Mouse (Mus musculus): ENCODE results near the gene B3galt6. TPM values are rescaled to one million over a fixed set of nuclear protein-coding genes. Genes with fewer than 3 reads are reported as not detected.

Gene B3galt6
- total and polyA plus RNA-seq, 3 experiments, result 3.4 to 11.3 (median 8.6) TPM

- TF ChIP-seq MAX (IDR thresholded peaks at IDR 0.05; ENCODE audit: low read length) (no peak), HCFC1 (IDR thresholded peaks at IDR 0.05; ENCODE audit: low read depth, low read length) (no peak), CHD1 (IDR thresholded peaks at IDR 0.05; ENCODE audit: low read depth, low read length) (no peak), MYC (IDR thresholded peaks at IDR 0.05; ENCODE audit: low read depth, low read length) (no peak), CHD2 (IDR thresholded peaks at IDR 0.05; ENCODE audit: low read length) (no peak), GABPA (IDR thresholded peaks at IDR 0.05; ENCODE audit: insufficient replicate concordance, low read depth, low read length) (no peak), BHLHE40 (IDR thresholded peaks at IDR 0.05; ENCODE audit: low read depth, low read length) (no peak), TBP (conservative IDR thresholded peaks at IDR 0.05; ENCODE audit: low read depth, low read length) (no peak), EP300 (IDR thresholded peaks at IDR 0.05; ENCODE audit: low read length) (no peak)
- no peak for DNase-seq (ENCODE audit: extremely low read depth)
- Histone ChIP-seq H3K79me2 (replicated peaks; ENCODE audit: control insufficient read depth, extremely low read depth, insufficient read depth, poor library complexity, severe bottlenecking) (peaks cover 6% of the 10 kb centered on the region), H3K9me3 (replicated peaks; ENCODE audit: low read length) (no peaks in the 10 kb centered on the region), H3K4me1 (ENCODE audit: control insufficient read depth in 1 of 2, insufficient read depth in 2 of 2) (peaks cover 0 to 3% of the 10 kb centered on the region in 2 experiments; a peak in 2 of 4 replicates), H3K27me3 (replicated peaks) (no peaks in the 10 kb centered on the region), H3K27ac (ENCODE audit: insufficient read depth, low read depth) (no peak overlapping the region), H3K4me3 (replicated peaks in 1 of 3; ENCODE audit: low read depth in 2 of 3, low read length in 2 of 3, poor library complexity in 1 of 3) (no peak overlapping the region), H3K9ac (ENCODE audit: insufficient read depth, low read depth) (no peak overlapping the region), H3K4me2 (ENCODE audit: insufficient read depth, low read depth, poor library complexity, severe bottlenecking) (no peak overlapping the region), H3K36me3 (replicated peaks in 1 of 2; ENCODE audit: control insufficient read depth in 1 of 2, insufficient read depth in 1 of 2, low read length in 1 of 2) (peaks cover 64 to 84% of the 10 kb centered on the region in 2 experiments)
- in situ Hi-C loops (cut with MboI; ENCODE audit: low pct_ligation_motif_present, low pct_unique_long_range_greater_than_20kb, low sequenced_read_pairs) (no loop called here), dilution Hi-C loops (cut with MboI; ENCODE audit: extremely low pct_ligation_motif_present, extremely low pct_unique_long_range_greater_than_20kb, low sequenced_read_pairs) (no loop called here)
Observed at GRCm38 (mm10) chr4:155955491-155955890, 37.0 kb downstream of the B3galt6 start.

GRCm38 (mm10) chr4:155947094-155947493, 45.4 kb downstream of the B3galt6 start:
- no peaks in the 10 kb centered on the region for H3K27me3 ChIP-seq (replicated peaks)
- H3K27ac ChIP-seq (ENCODE audit: insufficient read depth, low read depth), result no peak overlapping the region
- TF ChIP-seq JUN (IDR thresholded peaks at IDR 0.05; ENCODE audit: insufficient read depth, low read depth, low read length), result no peak
- peak; percentile 93 for TF ChIP-seq MAFK (IDR thresholded peaks at IDR 0.05; ENCODE audit: insufficient replicate concordance, low read length)
- TF ChIP-seq MAX (IDR thresholded peaks at IDR 0.05; ENCODE audit: low read length), result no peak
- no peak for TF ChIP-seq PAX5 (IDR thresholded peaks at IDR 0.05; ENCODE audit: low read length)
- H3K79me2 ChIP-seq (replicated peaks; ENCODE audit: control insufficient read depth, extremely low read depth, insufficient read depth, poor library complexity, severe bottlenecking), result peaks cover 64% of the 10 kb centered on the region
- H3K4me1 ChIP-seq (ENCODE audit: control insufficient read depth in 1 of 2, insufficient read depth in 2 of 2), result peaks cover 11 to 30% of the 10 kb centered on the region in 2 experiments
- DNase-seq (ENCODE audit: extremely low read depth), result no peak
- H3K9ac ChIP-seq (ENCODE audit: insufficient read depth, low read depth), result no peak overlapping the region
- dilution Hi-C loops (cut with MboI; ENCODE audit: extremely low pct_ligation_motif_present, extremely low pct_unique_long_range_greater_than_20kb, low sequenced_read_pairs), result no loop called here
- H3K4me3 ChIP-seq (replicated peaks in 1 of 3; ENCODE audit: low read depth in 2 of 3, low read length in 2 of 3, poor library complexity in 1 of 3), result no peak overlapping the region
- H3K9me3 ChIP-seq (replicated peaks; ENCODE audit: low read length), result no peaks in the 10 kb centered on the region
- peaks cover 52 to 66% of the 10 kb centered on the region in 2 experiments for H3K36me3 ChIP-seq (replicated peaks in 1 of 2; ENCODE audit: control insufficient read depth in 1 of 2, insufficient read depth in 1 of 2, low read length in 1 of 2)
- H3K4me2 ChIP-seq (ENCODE audit: insufficient read depth, low read depth, poor library complexity, severe bottlenecking), result no peak overlapping the region
- in situ Hi-C loops (cut with MboI; ENCODE audit: low pct_ligation_motif_present, low pct_unique_long_range_greater_than_20kb, low sequenced_read_pairs), result loop anchor here (10.0 kb wide), 1 partner anchor 112 kb away; the partner anchor contains the start of genes Aurkaip1 and Mxra8

- peak; percentile 39 for DNase-seq (ENCODE audit: extremely low read depth)
- H3K9me3 ChIP-seq (replicated peaks; ENCODE audit: low read length), result no peaks in the 10 kb centered on the region
- peak overlapping the region; percentile 90 for H3K9ac ChIP-seq (ENCODE audit: insufficient read depth, low read depth)
- in situ Hi-C loops (cut with MboI; ENCODE audit: low pct_ligation_motif_present, low pct_unique_long_range_greater_than_20kb, low sequenced_read_pairs) (loop anchor here (5.0 to 10.0 kb wide), 2 partner anchors 52 to 109 kb away; partner anchors contain the start of genes Acap3, Aurkaip1, Mxra8 and Pusl1), dilution Hi-C loops (cut with MboI; ENCODE audit: extremely low pct_ligation_motif_present, extremely low pct_unique_long_range_greater_than_20kb, low sequenced_read_pairs) (no loop called here)
- peak overlapping the region; percentile 93 for H3K4me2 ChIP-seq (ENCODE audit: insufficient read depth, low read depth, poor library complexity, severe bottlenecking)
- H3K4me1 ChIP-seq (ENCODE audit: control insufficient read depth in 1 of 2, insufficient read depth in 2 of 2), result peaks cover 11 to 30% of the 10 kb centered on the region in 2 experiments
- peak; percentile 19; the same call in 1 of the 2 replicates for TF ChIP-seq ELF1 (IDR thresholded peaks at IDR 0.05; ENCODE audit: low read depth, low read length)
- TF ChIP-seq POLR2AphosphoS2 (IDR thresholded peaks at IDR 0.05; ENCODE audit: low read depth, low read length), result no peak
- TF ChIP-seq RCOR1 (conservative IDR thresholded peaks at IDR 0.05; ENCODE audit: low read depth, low read length), result no peak
- no peak for TF ChIP-seq JUND (conservative IDR thresholded peaks at IDR 0.05; ENCODE audit: low read depth, low read length)
- TF ChIP-seq CHD1 (IDR thresholded peaks at IDR 0.05; ENCODE audit: low read depth, low read length), result 0 out of 2 replicates have a peak, but pooled peaks have one; percentile 14
- TF ChIP-seq MAFK (IDR thresholded peaks at IDR 0.05; ENCODE audit: insufficient replicate concordance, low read length), result no peak
- TF ChIP-seq MAX (IDR thresholded peaks at IDR 0.05; ENCODE audit: low read length), result no peak
- TF ChIP-seq HCFC1 (IDR thresholded peaks at IDR 0.05; ENCODE audit: low read depth, low read length), result 0 out of 2 replicates have a peak, but pooled peaks have one; percentile 13
- peak overlapping the region; percentile 91 to 98 (median 96) for H3K4me3 ChIP-seq (replicated peaks in 1 of 3; ENCODE audit: low read depth in 2 of 3, low read length in 2 of 3, poor library complexity in 1 of 3)
- H3K79me2 ChIP-seq (replicated peaks; ENCODE audit: control insufficient read depth, extremely low read depth, insufficient read depth, poor library complexity, severe bottlenecking), result peaks cover 56% of the 10 kb centered on the region
- peak overlapping the region; percentile 23 for H3K27ac ChIP-seq (ENCODE audit: insufficient read depth, low read depth)
- peaks cover 26 to 38% of the 10 kb centered on the region in 2 experiments for H3K36me3 ChIP-seq (replicated peaks in 1 of 2; ENCODE audit: control insufficient read depth in 1 of 2, insufficient read depth in 1 of 2, low read length in 1 of 2)
- no peaks in the 10 kb centered on the region for H3K27me3 ChIP-seq (replicated peaks)
Observed at GRCm38 (mm10) chr4:155944271-155944670, 48.2 kb downstream of the B3galt6 start.

All from CH12.LX (cell line).